In the genomic region with DNA sequence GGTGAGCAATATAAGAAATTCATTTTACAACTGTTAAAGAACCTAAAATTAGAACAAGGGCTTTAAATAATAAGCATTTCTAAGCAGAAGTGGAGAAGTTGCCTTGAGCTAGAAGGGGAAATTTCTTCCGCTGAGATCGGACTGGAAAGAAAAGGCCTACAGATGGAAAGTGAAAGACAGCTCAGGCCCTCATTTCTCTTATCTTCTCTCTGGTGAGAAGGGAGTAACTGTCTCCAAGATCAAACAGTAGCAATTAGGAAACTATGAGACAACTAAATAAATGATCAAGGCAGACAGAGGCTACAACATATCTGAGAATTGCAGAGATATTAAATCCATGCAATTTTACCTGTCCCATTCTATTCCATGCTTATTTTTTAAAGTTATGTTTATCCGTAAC, we compare ENCODE assay signal across 18 mouse cellular contexts. TPM values are rescaled to one million over a fixed set of nuclear protein-coding genes. Genes with fewer than 3 reads are reported as not detected.
"Had no signal": no experiment of that assay in that cellular context is flagged by ENCODE, and none has a peak within 500 bp of the region (broad histone marks: within the 10 kb centered on the region; RNA-seq: fewer than 3 reads in every experiment).

No protein-coding gene starts in this region.

- H3K9me3 ChIP-seq: limb, embryonic 12.5 days; liver, embryonic 15.5 days; megakaryocyte, embryonic 14.5 days; midbrain, embryonic 15.5 days; neural tube, embryonic 12.5 days had no signal

- H3K9ac ChIP-seq: limb, embryonic 12.5 days; liver, embryonic 15.5 days; midbrain, embryonic 15.5 days; neural tube, embryonic 12.5 days had no signal

- DNase-seq: kidney, adult 9 months; kidney, postnatal 36 days; lung, adult 2 months; lung, postnatal 36 days; right cerebral cortex, postnatal 4 days; thymus, postnatal 36 days had no signal

- H3K4me3 ChIP-seq: left cerebral cortex, adult 2 months; limb, embryonic 12.5 days; liver, embryonic 15.5 days; megakaryocyte, embryonic 14.5 days; midbrain, embryonic 15.5 days; neural tube, embryonic 12.5 days had no signal

- H3K27me3 ChIP-seq: limb, embryonic 12.5 days; liver, embryonic 15.5 days; megakaryocyte, embryonic 14.5 days; midbrain, embryonic 15.5 days; neural tube, embryonic 12.5 days had no signal

- H3K27ac ChIP-seq: kidney, postnatal 0 days; left cerebral cortex, adult 2 months; limb, embryonic 12.5 days; liver, embryonic 15.5 days; midbrain, embryonic 15.5 days; neural tube, embryonic 12.5 days had no signal

- H3K4me1 ChIP-seq: midbrain, embryonic 15.5 days; neural tube, embryonic 12.5 days had no signal

- ATAC-seq: lung, postnatal 0 days; midbrain, embryonic 15.5 days had no signal

- H3K4me2 ChIP-seq: limb, embryonic 12.5 days; liver, embryonic 15.5 days; midbrain, embryonic 11.5 days; midbrain, embryonic 15.5 days; neural tube, embryonic 12.5 days had no signal

- H3K36me3 ChIP-seq: limb, embryonic 12.5 days; liver, embryonic 15.5 days; midbrain, embryonic 15.5 days; neural tube, embryonic 12.5 days had no signal

RNA-seq across cellular contexts. Expression of a gene that starts 22.9 kb away (rescaled TPM):
- polyA plus RNA-seq: liver, adult 2 months; midbrain, embryonic 11.5 days; midbrain, embryonic 15.5 days; spleen, adult 2 months; thymus, postnatal 0 days had no signal
